Mouse (Mus musculus): ENCODE results near the gene Rhox4a. TPM values are rescaled to one million over a fixed set of nuclear protein-coding genes. Genes with fewer than 3 reads are reported as not detected.

The Rhox4a gene
- not detected for polyA plus RNA-seq (2014; fragmentation: Illumina TruSeq; extraction: RNeasy Lipid Tissue Mini Kit (QIAGEN cat#74804); ENCODE audit: low replicate concordance)

DNA sequence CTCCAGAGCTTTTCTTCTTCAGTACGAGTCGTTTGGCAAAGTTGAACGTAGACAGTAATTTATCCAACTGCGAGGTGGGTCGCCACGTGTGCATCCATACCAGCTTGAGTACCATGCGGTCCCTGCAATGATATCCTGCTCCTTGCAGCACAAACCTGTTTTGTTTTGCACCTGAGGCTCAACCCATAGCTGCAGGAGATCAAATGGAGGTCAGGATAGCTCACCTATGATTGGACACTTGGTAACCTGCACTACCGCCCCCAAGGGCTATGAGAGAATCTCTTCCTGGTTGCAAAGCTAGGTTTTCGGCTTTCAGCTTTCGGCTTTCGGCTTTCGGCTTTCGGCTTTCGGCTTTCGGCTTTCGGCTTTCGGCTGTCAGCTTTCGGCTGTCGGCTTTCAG, at the start of gene Rhox4a:
Rhox4a (plus strand) TSS at position 301 of the 400 bp plus-strand sequence.

DNA sequence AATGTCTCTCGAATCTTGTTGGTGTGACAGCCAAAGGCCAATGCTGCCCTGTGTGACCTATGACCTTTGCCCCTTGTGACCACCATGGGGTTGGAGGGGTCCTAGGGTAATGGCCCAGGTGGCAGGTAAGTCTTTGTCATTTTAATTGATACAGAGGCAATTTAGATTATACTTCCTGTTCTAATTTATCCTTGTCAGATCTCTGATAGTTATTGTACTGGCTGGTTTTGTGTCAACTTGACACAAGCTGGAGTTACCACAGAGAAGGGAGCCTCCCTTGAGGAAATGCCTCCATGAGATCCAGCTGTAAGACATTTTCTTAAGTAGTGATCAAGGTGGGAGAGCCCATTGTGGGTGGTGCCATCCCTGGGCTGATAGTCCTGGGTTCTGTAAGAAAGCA, 43.0 kb upstream of the Rhox4a start, which contains the start of gene Rhox1:
Rhox1 (minus strand) TSS at position 101 of the 400 bp plus-strand sequence.

DNA sequence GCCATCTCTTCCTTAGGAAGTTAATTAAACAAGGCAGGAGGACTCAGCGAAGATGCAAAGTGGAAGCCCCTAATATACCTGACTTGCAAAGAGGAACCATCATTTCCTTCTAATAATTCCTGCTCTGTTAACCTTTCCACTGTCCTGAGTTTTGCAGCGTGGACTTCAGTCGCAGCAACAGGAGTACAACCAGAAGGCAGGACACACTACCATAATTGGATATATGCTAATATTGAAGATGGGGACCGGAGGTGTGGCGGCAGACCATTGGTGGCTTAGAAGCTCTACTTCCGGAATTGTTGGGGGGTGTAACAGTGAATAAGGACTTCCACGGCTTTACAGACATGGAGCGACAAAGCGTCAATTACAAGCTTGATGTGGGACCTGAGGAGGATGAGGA, 20.5 kb upstream of the Rhox4a start, which contains the start of gene Rhox2a:
Rhox2a (plus strand) TSS at position 301 of the 400 bp plus-strand sequence.

DNA sequence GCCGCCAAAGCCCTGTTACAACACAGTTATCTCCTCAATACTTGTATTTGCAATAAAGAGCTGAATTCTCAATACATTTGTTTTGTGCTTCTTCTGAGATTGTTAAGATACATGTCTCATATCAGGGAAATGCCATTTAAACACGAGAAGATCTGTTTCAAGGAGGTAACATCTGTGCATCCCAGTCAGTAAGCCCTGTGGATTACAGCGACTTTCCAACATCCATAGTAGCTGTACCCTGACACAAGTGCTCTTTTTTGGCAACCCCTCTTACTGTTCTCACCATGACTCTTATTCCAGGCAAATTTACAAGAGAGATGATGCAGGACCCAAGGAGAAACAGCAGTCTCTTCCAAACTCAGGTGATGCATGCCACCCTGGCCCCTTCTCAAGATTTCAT, 15.5 kb upstream of the Rhox4a start, which contains the start of gene Rhox3a:
Rhox3a (plus strand) TSS at position 301 of the 400 bp plus-strand sequence.

Other genes starting within 250 kb of the Rhox4a start
- gene Sowahd, start 216.5 kb upstream of the Rhox4a start, polyA plus RNA-seq (2014; fragmentation: Illumina TruSeq; extraction: RNeasy Lipid Tissue Mini Kit (QIAGEN cat#74804); ENCODE audit: low replicate concordance), result not detected
- 805 TPM for gene Rpl39, start 179.9 kb upstream of the Rhox4a start, polyA plus RNA-seq (2014; fragmentation: Illumina TruSeq; extraction: RNeasy Lipid Tissue Mini Kit (QIAGEN cat#74804); ENCODE audit: low replicate concordance)
- 94.7 TPM for gene Upf3b, start 155.0 kb upstream of the Rhox4a start, polyA plus RNA-seq (2014; fragmentation: Illumina TruSeq; extraction: RNeasy Lipid Tissue Mini Kit (QIAGEN cat#74804); ENCODE audit: low replicate concordance)
- 50.7 TPM for gene Nkap, start 138.5 kb upstream of the Rhox4a start, polyA plus RNA-seq (2014; fragmentation: Illumina TruSeq; extraction: RNeasy Lipid Tissue Mini Kit (QIAGEN cat#74804); ENCODE audit: low replicate concordance)
- gene Akap14, start 96.5 kb upstream of the Rhox4a start, polyA plus RNA-seq (2014; fragmentation: Illumina TruSeq; extraction: RNeasy Lipid Tissue Mini Kit (QIAGEN cat#74804); ENCODE audit: low replicate concordance), result 0.56 TPM
- gene Ndufa1, start 74.2 kb upstream of the Rhox4a start, polyA plus RNA-seq (2014; fragmentation: Illumina TruSeq; extraction: RNeasy Lipid Tissue Mini Kit (QIAGEN cat#74804); ENCODE audit: low replicate concordance), result 344 TPM
- gene Rnf113a1, start 74.1 kb upstream of the Rhox4a start, polyA plus RNA-seq (2014; fragmentation: Illumina TruSeq; extraction: RNeasy Lipid Tissue Mini Kit (QIAGEN cat#74804); ENCODE audit: low replicate concordance), result 0.37 TPM
- not detected for gene Gm9, start 54.3 kb upstream of the Rhox4a start, polyA plus RNA-seq (2014; fragmentation: Illumina TruSeq; extraction: RNeasy Lipid Tissue Mini Kit (QIAGEN cat#74804); ENCODE audit: low replicate concordance)
- not detected for gene Rhox1, start 43.1 kb upstream of the Rhox4a start, polyA plus RNA-seq (2014; fragmentation: Illumina TruSeq; extraction: RNeasy Lipid Tissue Mini Kit (QIAGEN cat#74804); ENCODE audit: low replicate concordance)
- gene Rhox2a, start 20.4 kb upstream of the Rhox4a start, polyA plus RNA-seq (2014; fragmentation: Illumina TruSeq; extraction: RNeasy Lipid Tissue Mini Kit (QIAGEN cat#74804); ENCODE audit: low replicate concordance), result not detected
- not detected for gene Rhox3a, start 15.4 kb upstream of the Rhox4a start, polyA plus RNA-seq (2014; fragmentation: Illumina TruSeq; extraction: RNeasy Lipid Tissue Mini Kit (QIAGEN cat#74804); ENCODE audit: low replicate concordance)
- not detected for gene Rhox3a2, start 114.7 kb downstream of the Rhox4a start, polyA plus RNA-seq (2014; fragmentation: Illumina TruSeq; extraction: RNeasy Lipid Tissue Mini Kit (QIAGEN cat#74804); ENCODE audit: low replicate concordance)
- gene Rhox4a2, start 125.5 kb downstream of the Rhox4a start, polyA plus RNA-seq (2014; fragmentation: Illumina TruSeq; extraction: RNeasy Lipid Tissue Mini Kit (QIAGEN cat#74804); ENCODE audit: low replicate concordance), result not detected
- gene Rhox2b, start 146.7 kb downstream of the Rhox4a start, polyA plus RNA-seq (2014; fragmentation: Illumina TruSeq; extraction: RNeasy Lipid Tissue Mini Kit (QIAGEN cat#74804); ENCODE audit: low replicate concordance), result not detected
- gene Rhox4b, start 167.2 kb downstream of the Rhox4a start, polyA plus RNA-seq (2014; fragmentation: Illumina TruSeq; extraction: RNeasy Lipid Tissue Mini Kit (QIAGEN cat#74804); ENCODE audit: low replicate concordance), result not detected
- gene Rhox2c, start 188.3 kb downstream of the Rhox4a start, polyA plus RNA-seq (2014; fragmentation: Illumina TruSeq; extraction: RNeasy Lipid Tissue Mini Kit (QIAGEN cat#74804); ENCODE audit: low replicate concordance), result not detected
- not detected for gene Rhox3c, start 193.2 kb downstream of the Rhox4a start, polyA plus RNA-seq (2014; fragmentation: Illumina TruSeq; extraction: RNeasy Lipid Tissue Mini Kit (QIAGEN cat#74804); ENCODE audit: low replicate concordance)
- not detected for gene Rhox4c, start 215.0 kb downstream of the Rhox4a start, polyA plus RNA-seq (2014; fragmentation: Illumina TruSeq; extraction: RNeasy Lipid Tissue Mini Kit (QIAGEN cat#74804); ENCODE audit: low replicate concordance)
- gene Rhox2d, start 228.1 kb downstream of the Rhox4a start, polyA plus RNA-seq (2014; fragmentation: Illumina TruSeq; extraction: RNeasy Lipid Tissue Mini Kit (QIAGEN cat#74804); ENCODE audit: low replicate concordance), result not detected
- not detected for gene Rhox4d, start 249.0 kb downstream of the Rhox4a start, polyA plus RNA-seq (2014; fragmentation: Illumina TruSeq; extraction: RNeasy Lipid Tissue Mini Kit (QIAGEN cat#74804); ENCODE audit: low replicate concordance)

Data from small intestine, adult 10 weeks (tissue).